Mouse (Mus musculus): ENCODE results near the gene Grid2. TPM values are rescaled to one million over a fixed set of nuclear protein-coding genes. Genes with fewer than 3 reads are reported as not detected.

Grid2 gene
- polyA plus RNA-seq, 1 experiment from 2014 or later = 0.31 TPM

- Histone ChIP-seq H3K4me1 (ENCODE audit: control insufficient read depth, insufficient read depth, low read length) (no peaks in the 10 kb centered on the region), H3K4me2 (ENCODE audit: low read depth, low read length) (no peak overlapping the region), H3K36me3 (replicated peaks; ENCODE audit: control insufficient read depth, insufficient read depth, low read depth, low read length) (no peaks in the 10 kb centered on the region), H3K27me3 (ENCODE audit: control insufficient read depth, insufficient read depth, low read length) (no peaks in the 10 kb centered on the region), H3K9me3 (replicated peaks; ENCODE audit: control insufficient read depth, low read length) (no peaks in the 10 kb centered on the region), H3K27ac (replicated peaks; ENCODE audit: low read depth, low read length) (no peak overlapping the region), H3K9ac (replicated peaks; ENCODE audit: low read length) (no peak overlapping the region), H3K4me3 (ENCODE audit: low read depth, low read length) (no peak overlapping the region)
- ATAC-seq (replicated peaks; ENCODE audit: insufficient number of reproducible peaks, low FRiP score, low TSS enrichment, low read depth) (no peak), DNase-seq (ENCODE audit: low spot score) (no peak)
- 88% methylated on average over 2 of the region's 3 CpGs for WGBS
Observed at GRCm38 (mm10) chr6:64623404-64623803, 1367.7 kb downstream of the Grid2 start.

GRCm38 (mm10) chr6:64647661-64648060 is 1392.0 kb downstream of the Grid2 start:
- DNase-seq (ENCODE audit: low spot score) = no peak
- no peak overlapping the region for H3K4me3 ChIP-seq (ENCODE audit: low read depth, low read length)
- no peak for ATAC-seq (replicated peaks; ENCODE audit: insufficient number of reproducible peaks, low FRiP score, low TSS enrichment, low read depth)
- H3K4me1 ChIP-seq (ENCODE audit: control insufficient read depth, insufficient read depth, low read length) = no peaks in the 10 kb centered on the region
- H3K4me2 ChIP-seq (ENCODE audit: low read depth, low read length) = no peak overlapping the region
- no peaks in the 10 kb centered on the region for H3K27me3 ChIP-seq (ENCODE audit: control insufficient read depth, insufficient read depth, low read length)
- no peak overlapping the region for H3K9ac ChIP-seq (replicated peaks; ENCODE audit: low read length)
- H3K9me3 ChIP-seq (replicated peaks; ENCODE audit: control insufficient read depth, low read length) = no peaks in the 10 kb centered on the region
- H3K27ac ChIP-seq (replicated peaks; ENCODE audit: low read depth, low read length) = no peak overlapping the region
- no peaks in the 10 kb centered on the region for H3K36me3 ChIP-seq (replicated peaks; ENCODE audit: control insufficient read depth, insufficient read depth, low read depth, low read length)

- WGBS = 51% methylated on average over 8 of the region's 8 CpGs
- Histone ChIP-seq H3K27me3 (ENCODE audit: control insufficient read depth, insufficient read depth, low read length) (no peaks in the 10 kb centered on the region), H3K9ac (replicated peaks; ENCODE audit: low read length) (no peak overlapping the region), H3K4me2 (ENCODE audit: low read depth, low read length) (no peak overlapping the region), H3K9me3 (replicated peaks; ENCODE audit: control insufficient read depth, low read length) (no peaks in the 10 kb centered on the region), H3K4me1 (ENCODE audit: control insufficient read depth, insufficient read depth, low read length) (no peaks in the 10 kb centered on the region), H3K36me3 (replicated peaks; ENCODE audit: control insufficient read depth, insufficient read depth, low read depth, low read length) (no peaks in the 10 kb centered on the region), H3K4me3 (ENCODE audit: low read depth, low read length) (no peak overlapping the region), H3K27ac (replicated peaks; ENCODE audit: low read depth, low read length) (no peak overlapping the region)
- ATAC-seq (replicated peaks; ENCODE audit: insufficient number of reproducible peaks, low FRiP score, low TSS enrichment, low read depth) = no peak
- no peak for DNase-seq (ENCODE audit: low spot score)
Observed at GRCm38 (mm10) chr6:64648196-64648595, 1392.5 kb downstream of the Grid2 start.

GRCm38 (mm10) chr6:64649296-64650226 is 1393.9 kb downstream of the Grid2 start:
- ATAC-seq (replicated peaks; ENCODE audit: insufficient number of reproducible peaks, low FRiP score, low TSS enrichment, low read depth) (peak; percentile 72), DNase-seq (ENCODE audit: low spot score) (peak; percentile 91)
- peak overlapping the region; percentile 13 for H3K4me3 ChIP-seq (ENCODE audit: low read depth, low read length)
- H3K27ac ChIP-seq (replicated peaks; ENCODE audit: low read depth, low read length) = no peak overlapping the region
- no peaks in the 10 kb centered on the region for H3K4me1 ChIP-seq (ENCODE audit: control insufficient read depth, insufficient read depth, low read length)
- no peaks in the 10 kb centered on the region for H3K36me3 ChIP-seq (replicated peaks; ENCODE audit: control insufficient read depth, insufficient read depth, low read depth, low read length)
- H3K9ac ChIP-seq (replicated peaks; ENCODE audit: low read length) = peak overlapping the region; percentile 48
- 23% methylated on average over 20 of the region's 20 CpGs for WGBS
- no peaks in the 10 kb centered on the region for H3K27me3 ChIP-seq (ENCODE audit: control insufficient read depth, insufficient read depth, low read length)
- H3K9me3 ChIP-seq (replicated peaks; ENCODE audit: control insufficient read depth, low read length) = no peaks in the 10 kb centered on the region
- peak overlapping the region; percentile 38 for H3K4me2 ChIP-seq (ENCODE audit: low read depth, low read length)

GRCm38 (mm10) chr6:64650765-64651164 is 1395.1 kb downstream of the Grid2 start:
- no peaks in the 10 kb centered on the region for H3K4me1 ChIP-seq (ENCODE audit: control insufficient read depth, insufficient read depth, low read length)
- no peaks in the 10 kb centered on the region for H3K36me3 ChIP-seq (replicated peaks; ENCODE audit: control insufficient read depth, insufficient read depth, low read depth, low read length)
- no peak overlapping the region for H3K4me2 ChIP-seq (ENCODE audit: low read depth, low read length)
- H3K9ac ChIP-seq (replicated peaks; ENCODE audit: low read length) = no peak overlapping the region
- H3K4me3 ChIP-seq (ENCODE audit: low read depth, low read length) = no peak overlapping the region
- DNase-seq (ENCODE audit: low spot score) = peak; percentile 15
- 22% methylated on average over 7 of the region's 7 CpGs for WGBS
- H3K9me3 ChIP-seq (replicated peaks; ENCODE audit: control insufficient read depth, low read length) = no peaks in the 10 kb centered on the region
- no peaks in the 10 kb centered on the region for H3K27me3 ChIP-seq (ENCODE audit: control insufficient read depth, insufficient read depth, low read length)
- no peak for ATAC-seq (replicated peaks; ENCODE audit: insufficient number of reproducible peaks, low FRiP score, low TSS enrichment, low read depth)
- H3K27ac ChIP-seq (replicated peaks; ENCODE audit: low read depth, low read length) = no peak overlapping the region

- WGBS = 76% methylated on average over 3 of the region's 3 CpGs
- no peaks in the 10 kb centered on the region for H3K36me3 ChIP-seq (replicated peaks; ENCODE audit: control insufficient read depth, insufficient read depth, low read depth, low read length)
- DNase-seq (ENCODE audit: low spot score) (no peak), ATAC-seq (replicated peaks; ENCODE audit: insufficient number of reproducible peaks, low FRiP score, low TSS enrichment, low read depth) (no peak)
- no peaks in the 10 kb centered on the region for H3K27me3 ChIP-seq (ENCODE audit: control insufficient read depth, insufficient read depth, low read length)
- no peaks in the 10 kb centered on the region for H3K9me3 ChIP-seq (replicated peaks; ENCODE audit: control insufficient read depth, low read length)
- no peaks in the 10 kb centered on the region for H3K4me1 ChIP-seq (ENCODE audit: control insufficient read depth, insufficient read depth, low read length)
- H3K9ac ChIP-seq (replicated peaks; ENCODE audit: low read length) = no peak overlapping the region
- H3K4me3 ChIP-seq (ENCODE audit: low read depth, low read length) = no peak overlapping the region
- H3K4me2 ChIP-seq (ENCODE audit: low read depth, low read length) = no peak overlapping the region
- H3K27ac ChIP-seq (replicated peaks; ENCODE audit: low read depth, low read length) = no peak overlapping the region
Observed at GRCm38 (mm10) chr6:64671010-64671409, 1415.3 kb downstream of the Grid2 start.

- Histone ChIP-seq H3K36me3 (replicated peaks; ENCODE audit: control insufficient read depth, insufficient read depth, low read depth, low read length) (no peaks in the 10 kb centered on the region), H3K4me1 (ENCODE audit: control insufficient read depth, insufficient read depth, low read length) (no peaks in the 10 kb centered on the region), H3K27me3 (ENCODE audit: control insufficient read depth, insufficient read depth, low read length) (no peaks in the 10 kb centered on the region), H3K9me3 (replicated peaks; ENCODE audit: control insufficient read depth, low read length) (no peaks in the 10 kb centered on the region), H3K4me3 (ENCODE audit: low read depth, low read length) (no peak overlapping the region), H3K9ac (replicated peaks; ENCODE audit: low read length) (no peak overlapping the region), H3K4me2 (ENCODE audit: low read depth, low read length) (no peak overlapping the region), H3K27ac (replicated peaks; ENCODE audit: low read depth, low read length) (no peak overlapping the region)
- DNase-seq (ENCODE audit: low spot score) = no peak
- ATAC-seq (replicated peaks; ENCODE audit: insufficient number of reproducible peaks, low FRiP score, low TSS enrichment, low read depth) = no peak
- WGBS = 82% methylated on average over 1 of the region's 1 CpGs
Observed at GRCm38 (mm10) chr6:64678815-64679214, 1423.1 kb downstream of the Grid2 start.

- no peaks in the 10 kb centered on the region for H3K9me3 ChIP-seq (replicated peaks; ENCODE audit: control insufficient read depth, low read length)
- no peaks in the 10 kb centered on the region for H3K36me3 ChIP-seq (replicated peaks; ENCODE audit: control insufficient read depth, insufficient read depth, low read depth, low read length)
- H3K4me2 ChIP-seq (ENCODE audit: low read depth, low read length) = no peak overlapping the region
- ATAC-seq (replicated peaks; ENCODE audit: insufficient number of reproducible peaks, low FRiP score, low TSS enrichment, low read depth) (no peak; the same call in 1 of the 2 replicates), DNase-seq (ENCODE audit: low spot score) (peak; percentile 69)
- 36% methylated on average over 9 of the region's 9 CpGs for WGBS
- H3K4me3 ChIP-seq (ENCODE audit: low read depth, low read length) = no peak overlapping the region
- H3K27me3 ChIP-seq (ENCODE audit: control insufficient read depth, insufficient read depth, low read length) = no peaks in the 10 kb centered on the region
- no peak overlapping the region for H3K27ac ChIP-seq (replicated peaks; ENCODE audit: low read depth, low read length)
- no peak overlapping the region for H3K9ac ChIP-seq (replicated peaks; ENCODE audit: low read length)
- H3K4me1 ChIP-seq (ENCODE audit: control insufficient read depth, insufficient read depth, low read length) = no peaks in the 10 kb centered on the region
Observed at GRCm38 (mm10) chr6:64683974-64684373, 1428.3 kb downstream of the Grid2 start.
